Mouse (Mus musculus): ENCODE data around the gene Atxn2l.
A peak's percentile ranks its signal among the peaks of the same experiment; 100 is the strongest.

Gene Atxn2l

DNA sequence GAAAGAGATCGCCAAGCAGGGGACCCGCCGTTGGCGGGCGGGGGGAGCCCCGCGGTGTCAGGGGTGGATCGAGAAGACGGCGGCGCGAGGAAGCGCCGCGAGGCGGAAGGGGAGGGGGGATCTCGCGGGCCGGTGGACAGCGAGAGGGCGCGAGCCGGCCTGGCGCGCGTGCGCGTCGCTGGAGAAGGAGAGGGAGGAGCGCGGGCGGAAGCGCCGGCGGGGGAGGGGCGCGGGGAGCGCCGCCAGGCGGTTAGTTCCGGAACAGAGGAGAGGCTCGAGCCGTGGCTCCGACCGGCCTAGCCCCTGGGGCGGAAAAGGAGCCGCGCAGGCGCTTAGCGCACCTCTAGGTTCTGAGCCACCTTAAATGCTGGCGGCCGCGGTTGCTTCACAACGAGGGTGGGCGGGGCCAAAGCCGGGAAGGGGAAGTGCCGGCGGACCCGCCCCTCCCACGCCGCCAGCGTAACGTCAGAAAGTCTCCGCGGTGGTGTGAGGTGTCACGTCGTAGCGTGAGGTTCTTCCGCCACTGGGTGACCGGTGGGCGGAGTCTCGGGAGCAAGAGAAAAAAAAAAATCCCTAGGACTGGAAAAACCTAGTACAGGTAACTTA lies at the start of gene Atxn2l:
Atxn2l (minus strand) TSS at position 165 of the 606 bp plus-strand sequence.
- peak; percentile 99 for DNase-seq (ENCODE audit: low spot score in 2 of 2)

DNA sequence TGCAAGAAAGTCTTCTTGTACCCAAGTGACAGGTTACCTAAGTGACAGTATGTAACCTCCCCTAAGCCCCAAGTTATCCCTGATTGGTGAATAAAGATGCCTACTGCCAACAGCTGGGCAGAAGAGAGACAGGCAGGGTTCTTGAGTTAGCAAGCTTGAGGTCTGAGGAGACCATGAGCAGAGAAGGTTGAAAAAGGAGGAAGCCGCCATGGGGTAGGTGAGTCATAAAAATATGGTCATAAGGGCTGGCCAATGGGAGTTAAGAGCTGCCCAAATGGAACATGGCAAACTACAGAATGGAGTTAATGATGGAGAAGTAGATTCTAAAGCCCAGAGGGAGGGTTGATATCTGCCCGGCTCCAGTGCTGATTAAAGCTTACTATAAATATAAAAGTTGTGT lies 42.4 kb upstream of the Atxn2l start:
- peak in 1 of 2 experiments; percentile 3 for DNase-seq (ENCODE audit: low spot score in 2 of 2)

DNA sequence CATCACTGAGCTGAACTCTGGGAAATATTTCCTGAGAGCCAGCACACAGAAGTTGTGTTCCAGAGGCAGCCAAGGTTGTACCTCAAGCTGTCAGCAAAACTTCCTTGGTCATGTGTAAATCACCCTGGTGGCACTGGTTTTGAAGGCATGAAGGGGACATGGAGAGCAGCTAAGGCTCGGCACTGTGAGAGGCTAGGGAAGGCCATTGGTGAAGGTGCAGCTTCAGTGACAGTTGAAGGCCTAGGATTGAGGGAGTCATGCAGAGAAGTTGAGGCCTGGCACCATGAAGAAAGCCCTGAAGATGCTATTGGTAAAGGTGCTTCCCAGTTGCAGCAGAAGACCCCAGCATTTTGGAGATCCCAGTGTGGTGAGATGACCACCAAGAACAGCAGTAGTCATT lies 38.4 kb upstream of the Atxn2l start:
- DNase-seq (ENCODE audit: low spot score in 2 of 2) = peak in 1 of 2 experiments; percentile 3

DNA sequence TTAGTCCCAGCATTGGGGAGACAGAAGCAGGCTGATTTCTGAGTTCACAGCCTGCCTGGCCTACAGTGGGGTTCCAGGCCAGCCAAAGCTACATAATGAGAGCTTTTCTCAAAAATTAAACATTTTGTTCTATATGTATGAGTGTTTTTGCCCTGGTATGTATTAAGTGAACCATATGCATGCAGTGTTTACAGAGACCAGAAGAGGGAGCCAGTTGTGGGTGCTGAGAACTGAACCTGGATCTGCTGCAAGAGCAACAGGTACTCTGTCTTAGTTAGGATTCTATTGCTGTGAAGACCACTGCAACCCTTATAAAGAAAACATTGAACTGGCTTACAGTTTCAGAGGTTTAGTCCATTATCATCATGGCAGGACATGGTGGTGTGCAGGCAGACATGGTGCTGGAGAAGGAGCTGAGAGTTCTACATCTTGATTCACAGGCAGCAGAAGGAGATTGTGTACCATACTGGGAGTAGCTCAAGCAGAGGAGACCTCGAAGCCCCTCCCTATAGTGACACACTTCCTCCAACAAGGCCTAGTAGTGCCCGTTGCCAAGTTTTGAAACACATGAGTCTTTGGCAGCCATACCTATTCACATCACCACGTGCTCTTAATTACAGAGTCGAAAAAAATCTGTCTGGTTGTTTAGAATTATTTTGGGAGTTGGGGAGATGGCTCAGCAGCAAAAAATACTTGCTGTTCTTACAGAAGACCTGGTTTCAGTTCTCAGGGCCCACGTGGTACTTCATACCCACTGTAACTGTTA lies 34.8 kb upstream of the Atxn2l start:
- peak; percentile 40 to 62 for DNase-seq (ENCODE audit: low spot score in 2 of 2)

DNA sequence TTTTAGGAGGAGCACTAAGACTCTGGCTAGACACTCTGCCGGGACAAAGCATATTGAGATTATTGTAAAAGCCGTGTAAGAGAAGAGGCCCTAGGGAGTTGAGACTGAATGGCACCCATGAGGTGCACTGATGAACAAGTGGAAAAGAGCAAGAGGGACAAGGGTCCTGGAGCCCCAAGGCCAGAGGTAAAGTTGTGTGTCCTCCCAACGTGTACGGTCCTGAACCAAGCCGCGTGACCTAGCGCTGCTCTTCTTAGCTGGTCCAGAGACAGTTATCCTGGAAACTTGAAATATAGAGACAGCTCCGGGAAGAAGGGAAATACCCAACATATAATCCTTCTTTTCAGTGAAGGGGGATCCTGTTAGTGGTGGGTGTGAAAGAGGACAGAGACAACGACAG lies 33.2 kb upstream of the Atxn2l start:
- DNase-seq (ENCODE audit: low spot score in 2 of 2) = no peak

DNA sequence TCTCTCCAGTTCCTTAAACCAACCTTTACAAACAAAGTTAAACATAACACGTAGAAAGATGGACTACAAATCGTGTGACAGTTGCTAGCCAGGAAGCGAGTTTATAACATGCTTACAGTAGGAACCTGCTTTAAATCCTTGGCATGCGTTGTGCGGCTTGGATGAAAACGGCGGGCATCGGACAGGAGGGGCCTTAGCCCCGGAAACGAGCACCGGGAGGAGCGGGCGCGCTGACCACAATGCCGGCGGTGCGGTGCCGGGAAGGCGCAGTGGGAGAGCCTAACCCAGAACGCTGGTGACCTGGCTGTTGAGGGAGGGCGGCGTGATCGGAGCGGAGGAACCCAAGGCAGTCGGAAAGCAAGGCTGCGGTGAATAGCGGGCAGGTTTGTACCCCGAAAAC lies 32.5 kb upstream of the Atxn2l start:
- DNase-seq (ENCODE audit: low spot score in 2 of 2) = peak in 1 of 2 experiments; percentile 25

DNA sequence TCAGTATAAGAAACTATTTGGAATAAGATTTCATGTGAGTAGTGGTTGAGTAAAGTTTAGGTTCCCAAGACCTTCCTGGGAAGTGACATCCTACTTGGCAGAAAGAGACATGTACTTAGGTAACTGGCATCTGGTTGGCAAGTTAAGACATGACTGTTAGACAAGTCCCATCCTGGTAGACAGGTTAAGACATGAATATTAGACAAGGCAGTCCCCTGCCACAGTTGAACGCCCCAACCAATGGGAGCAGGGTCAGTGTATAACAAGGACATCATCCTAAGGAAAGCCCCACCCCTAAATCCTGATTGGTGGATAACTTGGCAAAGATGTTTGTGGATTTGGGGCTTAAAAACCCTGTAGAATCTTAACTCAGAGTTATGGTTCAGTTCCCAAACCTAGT lies 30.2 kb upstream of the Atxn2l start:
- no peak for DNase-seq (ENCODE audit: low spot score in 2 of 2)

DNA sequence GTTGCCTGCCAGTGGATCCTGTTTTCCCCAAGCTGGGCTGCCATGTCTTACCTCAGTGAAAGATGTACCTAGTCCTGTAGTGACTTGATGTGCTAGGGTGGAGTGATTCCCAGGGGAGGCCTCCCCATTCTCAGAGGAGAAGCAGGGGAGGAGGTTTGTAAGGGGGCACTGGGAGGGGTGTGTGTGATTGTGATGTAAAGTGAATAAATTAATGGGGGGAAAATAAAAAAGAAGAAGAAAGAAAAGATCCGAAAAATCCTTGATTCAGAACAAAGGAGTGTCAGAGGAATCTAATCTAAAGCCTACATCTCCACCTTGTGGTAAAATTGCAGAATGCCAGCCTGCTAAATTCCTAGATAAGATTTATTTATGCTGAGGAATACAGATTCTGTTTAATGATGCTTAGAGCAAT lies 24.9 kb upstream of the Atxn2l start:
- peak; percentile 36 to 48 for DNase-seq (ENCODE audit: low spot score in 2 of 2)

DNA sequence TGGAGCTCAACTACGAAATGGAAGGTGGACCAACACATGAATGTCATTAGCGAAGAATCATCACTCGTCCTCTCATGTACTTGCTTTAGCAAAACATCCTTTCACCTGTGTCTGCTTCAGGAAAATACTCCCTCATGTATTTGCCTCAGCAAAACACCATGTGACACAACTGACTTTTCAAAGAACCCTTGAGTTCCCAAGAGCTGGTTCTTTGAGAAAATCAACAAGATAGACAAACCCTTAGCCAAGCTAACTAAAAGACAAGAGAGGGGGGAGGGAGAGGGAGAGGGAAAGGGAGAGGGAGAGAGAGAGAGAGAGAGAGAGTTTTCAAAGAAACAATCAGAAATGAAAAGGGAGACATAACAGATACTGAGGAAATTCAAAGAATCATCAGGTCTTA lies 20.1 kb upstream of the Atxn2l start:
- no peak for DNase-seq (ENCODE audit: low spot score in 2 of 2)

DNA sequence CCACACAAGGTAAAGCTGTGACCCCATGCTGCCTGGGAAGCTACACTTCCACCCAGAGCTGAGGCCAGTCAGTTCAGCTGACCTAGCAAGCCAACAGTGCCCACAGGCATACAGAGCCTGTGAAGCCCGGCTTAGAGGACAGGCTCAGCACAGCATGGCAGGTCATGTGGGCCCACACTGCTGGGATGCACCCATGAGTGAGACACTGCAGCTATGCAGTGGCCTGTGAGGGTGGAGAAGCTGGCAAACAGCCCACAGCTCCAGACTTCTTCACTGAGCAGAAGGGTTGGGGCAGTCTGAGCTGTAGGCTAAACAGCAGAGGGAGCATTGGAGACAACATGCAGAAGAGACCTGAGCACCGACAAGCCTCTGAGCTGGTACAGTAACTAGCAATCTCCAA lies 16.3 kb upstream of the Atxn2l start:
- peak; percentile 55 to 58 for DNase-seq (ENCODE audit: low spot score in 2 of 2)

DNA sequence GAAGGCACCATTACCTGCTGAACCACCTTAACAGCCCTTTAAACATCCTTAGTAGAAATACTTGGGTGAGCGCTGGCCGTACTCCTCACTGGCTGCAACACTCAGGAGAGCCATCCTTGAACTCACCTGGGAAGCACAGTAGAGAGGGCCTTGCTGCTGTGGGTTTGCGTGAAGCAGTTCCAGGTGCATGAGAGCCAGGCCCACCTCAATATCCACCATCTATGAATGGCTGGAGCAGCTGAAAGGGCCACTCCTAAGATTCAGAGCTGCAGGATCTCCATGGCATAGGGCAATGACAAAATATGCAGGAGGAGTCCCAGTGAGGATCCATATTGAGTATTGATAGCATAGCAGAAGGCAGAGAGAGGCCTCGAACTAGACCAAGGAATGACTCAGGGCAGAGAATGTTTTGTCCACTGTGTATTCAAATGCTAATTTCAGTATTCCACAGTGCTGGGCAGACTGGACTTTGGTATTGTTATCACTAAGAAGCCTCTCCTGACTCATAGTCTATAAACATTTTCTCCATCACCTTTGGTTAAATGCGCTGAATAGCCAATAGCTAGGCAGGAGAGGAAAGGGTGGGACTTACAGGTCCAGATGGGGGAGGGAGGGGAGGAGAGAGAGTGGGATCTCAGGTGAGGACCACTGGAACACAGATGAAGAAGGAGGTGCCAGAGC lies 15.2 kb upstream of the Atxn2l start:
- DNase-seq (ENCODE audit: low spot score in 2 of 2) = peak in 1 of 2 experiments; percentile 4

DNA sequence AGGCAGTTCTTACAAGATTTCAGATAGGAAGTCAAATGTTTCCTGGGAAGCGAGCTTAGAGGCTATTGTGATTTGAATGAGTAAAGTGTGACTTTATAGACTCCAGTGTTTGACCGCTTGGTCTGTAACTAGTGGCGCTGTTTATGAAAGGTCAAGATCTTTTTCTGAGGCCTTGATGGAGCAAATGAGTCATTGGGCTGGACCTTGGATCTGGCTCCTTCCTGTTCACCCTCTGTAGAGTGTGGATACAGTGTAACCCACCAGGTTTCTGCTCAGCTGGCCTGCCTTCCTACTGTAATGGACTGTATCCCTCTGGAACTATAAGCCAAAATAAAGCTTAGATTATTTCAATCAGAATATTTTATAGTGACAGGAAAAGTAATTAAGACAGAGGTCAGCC lies 8.1 kb upstream of the Atxn2l start:
- peak in 1 of 2 experiments; percentile 3 for DNase-seq (ENCODE audit: low spot score in 2 of 2)

DNA sequence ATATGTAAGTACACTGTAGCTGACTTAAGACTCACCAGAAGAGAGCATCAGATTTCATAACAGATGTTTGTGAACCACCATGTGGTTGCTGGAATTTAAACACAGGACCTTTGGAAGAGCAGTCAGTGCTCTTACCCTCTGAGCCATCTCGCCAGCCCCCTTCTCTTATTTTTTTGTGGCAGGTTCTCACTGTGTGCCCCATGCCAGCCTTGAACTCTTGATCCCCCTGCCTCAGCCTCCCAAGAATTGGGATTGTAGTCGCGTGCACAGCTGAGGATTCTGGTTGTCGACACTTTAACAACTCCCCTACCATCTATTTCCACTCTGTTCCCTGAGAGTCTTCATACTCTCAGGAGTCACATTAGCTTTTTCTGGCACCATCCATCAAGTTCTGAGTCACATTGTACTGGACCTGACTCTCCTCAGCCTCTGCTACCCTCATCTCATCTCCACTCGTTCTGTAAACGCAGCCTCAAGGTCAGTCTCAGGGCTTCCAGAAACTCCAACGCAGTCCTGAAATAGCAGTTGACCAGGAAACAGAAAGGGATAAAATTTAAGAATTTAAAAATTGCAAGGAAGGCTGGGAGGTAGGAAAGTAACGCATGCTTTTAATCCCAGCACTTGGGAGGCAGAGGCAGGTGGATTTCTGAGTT lies 4.0 kb upstream of the Atxn2l start:
- peak in 1 of 2 experiments; percentile 13 for DNase-seq (ENCODE audit: low spot score in 2 of 2)

DNA sequence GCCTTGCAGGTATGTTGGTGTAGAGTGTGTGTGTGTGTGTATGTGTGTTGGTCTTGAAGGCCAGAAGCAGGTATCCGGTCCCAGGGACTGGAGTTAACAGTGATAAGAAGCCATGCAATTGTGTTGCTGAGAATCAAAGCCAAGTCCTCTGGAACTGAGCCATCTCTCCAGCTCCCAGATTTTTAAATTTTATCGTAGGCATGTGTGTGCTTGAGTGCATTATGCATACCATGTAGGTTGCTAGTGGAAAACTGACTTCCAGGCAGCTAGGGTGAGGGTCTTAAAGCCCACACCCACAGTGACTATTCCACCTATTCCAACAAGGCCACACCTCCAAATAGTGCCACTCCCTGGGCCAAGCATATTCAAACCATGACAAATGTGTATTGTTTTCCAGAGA lies 1.7 kb upstream of the Atxn2l start:
- peak in 1 of 2 experiments; percentile 38 for DNase-seq (ENCODE audit: low spot score in 2 of 2)

DNA sequence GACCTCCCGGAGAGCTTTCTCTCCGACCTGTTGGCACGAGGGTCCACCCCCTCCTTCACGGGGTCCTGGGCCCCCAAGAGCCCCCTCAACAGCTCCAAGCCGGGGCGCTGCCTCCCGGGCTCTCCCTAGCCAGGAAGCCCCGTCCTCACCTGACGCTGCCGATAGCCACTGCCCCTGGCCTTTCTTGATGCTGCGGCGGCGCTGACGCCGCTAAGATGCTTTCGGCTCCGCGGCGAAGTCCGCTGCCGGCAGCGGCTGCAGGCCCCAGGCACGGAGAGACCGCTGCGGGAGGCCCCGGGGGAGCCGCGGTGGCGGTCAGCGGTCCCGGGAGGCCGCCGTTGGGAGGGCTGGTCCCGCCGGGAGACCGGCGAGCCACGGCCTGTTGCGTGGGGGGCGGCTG lies 486 bp downstream of the Atxn2l start:
- DNase-seq (ENCODE audit: low spot score in 2 of 2) = no peak

DNA sequence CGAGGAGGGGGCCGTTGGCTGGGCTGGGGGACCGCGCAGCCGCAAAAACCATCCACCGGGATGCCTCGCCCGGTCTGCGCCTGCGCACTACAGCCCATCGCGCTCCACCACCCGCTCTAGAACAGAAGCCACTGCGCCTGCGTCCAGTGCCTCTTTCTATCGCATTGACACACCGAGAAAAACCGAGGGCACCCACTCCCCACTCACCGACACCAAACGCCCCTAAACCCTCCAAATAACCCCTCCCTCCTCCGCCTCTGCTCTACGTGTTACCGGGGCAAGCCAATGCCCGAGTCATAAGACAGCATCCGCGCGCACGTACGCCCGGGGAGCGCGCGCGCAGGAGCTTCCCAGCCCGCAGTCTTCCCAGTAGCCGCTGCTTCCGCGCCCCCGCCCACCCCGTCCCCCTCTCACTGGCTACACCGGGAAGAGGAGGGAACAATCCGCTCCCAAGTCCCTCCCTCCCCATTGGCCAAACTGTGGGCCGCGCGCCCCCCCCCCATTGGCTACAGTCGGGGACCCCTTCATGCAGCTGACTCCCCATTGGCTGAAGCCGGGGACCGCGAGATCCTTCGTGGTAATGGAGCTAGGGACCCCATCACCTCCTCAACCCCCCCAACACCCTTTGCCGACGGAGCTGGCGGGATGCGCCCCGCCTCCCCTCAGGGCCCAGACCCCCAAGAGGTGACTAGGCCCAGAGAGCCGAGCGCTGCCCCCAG lies 1.1 kb downstream of the Atxn2l start:
- peak; percentile 97 to 98 for DNase-seq (ENCODE audit: low spot score in 2 of 2)

DNA sequence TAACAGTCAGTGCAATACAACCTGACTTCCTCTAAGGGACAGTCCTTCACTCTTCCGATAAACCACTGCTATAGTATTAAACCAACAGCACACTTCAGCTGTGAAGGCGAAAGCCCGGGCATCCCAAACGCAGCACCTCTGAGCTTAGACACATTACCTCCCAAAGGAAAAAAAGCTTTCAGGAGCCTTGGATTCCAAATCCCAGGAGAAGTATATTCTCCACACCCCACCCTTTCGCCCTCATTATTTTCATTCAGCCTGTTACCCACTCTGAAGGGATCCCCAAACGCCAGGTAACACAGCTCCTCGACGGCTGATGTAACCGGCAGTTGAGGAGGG lies 1.6 kb downstream of the Atxn2l start:
- no peak for DNase-seq (ENCODE audit: low spot score in 2 of 2)

DNA sequence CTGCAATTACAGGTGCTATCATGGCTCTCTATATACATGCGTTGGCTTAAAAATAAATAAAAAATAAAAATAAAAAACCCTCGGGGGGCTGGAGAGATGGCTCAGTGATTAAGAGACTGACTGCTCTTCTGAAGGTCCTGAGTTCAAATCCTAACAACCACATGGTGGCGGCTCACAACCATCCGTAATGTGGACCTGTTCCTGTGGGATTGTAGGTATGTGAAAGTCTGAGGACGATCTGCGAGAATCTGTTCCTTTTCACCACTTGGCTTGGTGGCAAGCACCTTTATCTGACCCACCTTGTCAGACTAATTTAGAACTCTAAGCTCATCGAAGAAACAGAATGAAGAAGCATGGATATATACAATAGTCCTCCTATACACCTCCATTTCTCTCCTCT lies 3.8 kb downstream of the Atxn2l start:
- no peak for DNase-seq (ENCODE audit: low spot score in 2 of 2)

DNA sequence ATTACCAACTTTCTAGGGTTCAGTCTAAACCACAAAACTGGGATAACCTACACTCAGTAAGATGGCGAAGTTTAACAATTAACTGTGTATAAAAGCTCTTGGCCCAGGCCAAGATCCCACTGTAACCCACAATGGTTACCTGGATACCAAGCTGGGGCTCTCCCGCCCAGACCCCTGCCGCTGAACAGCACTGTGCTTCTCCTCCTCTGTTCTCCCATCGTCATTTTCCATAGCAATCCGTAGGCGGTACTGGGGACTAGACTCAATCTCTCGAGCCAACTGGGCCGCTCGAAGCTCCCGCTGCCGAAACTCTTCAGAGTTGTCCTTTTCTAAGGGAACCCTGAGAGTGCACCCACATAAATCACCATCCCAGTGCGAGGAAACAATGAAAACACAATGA lies 5.3 kb downstream of the Atxn2l start:
- DNase-seq (ENCODE audit: low spot score in 2 of 2) = no peak

DNA sequence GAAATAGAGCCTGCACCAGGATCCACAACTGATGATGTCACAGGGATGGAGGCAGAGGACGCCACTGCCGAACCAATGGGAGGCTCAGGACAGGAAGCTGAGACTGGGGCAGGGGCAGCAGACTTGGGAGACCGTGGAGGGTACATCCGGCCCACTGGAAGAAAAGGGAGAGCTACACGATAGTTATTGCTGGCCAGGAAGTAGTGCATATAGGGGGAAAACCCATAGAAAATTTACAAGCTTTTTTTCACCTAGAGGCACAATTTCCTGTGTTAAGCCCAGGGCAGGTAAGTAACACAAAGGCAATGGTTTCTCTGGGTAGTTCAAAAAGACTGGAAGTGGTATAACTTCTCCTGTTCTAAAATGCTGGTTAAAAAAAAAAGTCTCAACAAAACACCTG lies 6.8 kb downstream of the Atxn2l start:
- no peak for DNase-seq (ENCODE audit: low spot score in 2 of 2)

DNA sequence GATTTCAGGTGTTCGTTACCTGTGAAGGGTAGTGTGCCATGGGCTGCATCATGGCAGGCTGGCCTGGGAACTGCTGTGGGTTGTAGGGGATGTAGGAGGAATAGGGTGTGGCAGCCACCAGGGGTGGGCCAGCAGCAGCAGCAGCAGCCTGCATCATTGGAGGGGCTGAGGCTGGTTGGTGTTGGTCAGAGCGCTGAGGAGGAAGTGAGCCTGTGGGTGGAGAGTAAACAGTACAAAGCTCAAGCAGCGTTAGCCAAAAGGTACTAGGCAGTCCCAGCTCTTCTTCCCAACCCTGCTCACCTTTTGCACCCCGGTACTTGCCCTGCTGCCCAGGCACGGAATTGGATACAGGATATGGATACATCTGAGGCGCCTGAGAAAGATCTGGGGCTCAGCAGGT lies 9.1 kb downstream of the Atxn2l start:
- DNase-seq (ENCODE audit: low spot score in 2 of 2) = no peak

DNA sequence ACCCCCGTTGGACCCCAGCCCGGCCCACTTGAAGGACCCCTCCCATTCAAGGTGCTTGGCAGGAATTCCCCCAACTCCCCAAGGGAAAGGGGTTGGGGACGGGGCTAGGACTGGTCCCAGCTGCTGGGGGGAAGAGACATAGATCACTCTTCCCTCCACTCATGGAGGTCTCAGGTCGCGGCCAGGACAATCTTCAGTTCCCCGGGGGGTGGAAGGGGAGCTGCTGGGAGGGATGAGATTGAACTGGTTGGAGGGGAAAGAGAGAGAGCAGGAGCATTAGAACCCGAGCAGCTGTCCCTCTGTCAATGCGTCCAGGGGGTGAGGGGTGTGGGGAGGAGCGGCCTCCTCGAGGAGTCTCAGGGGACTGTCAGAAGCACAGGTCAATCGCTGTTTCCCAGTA lies 11.3 kb downstream of the Atxn2l start:
- DNase-seq (ENCODE audit: low spot score in 2 of 2) = no peak

Measured in right cerebral cortex, postnatal 10 days (tissue).